Mouse (Mus musculus) C2C12 (cell line): ENCODE results near the gene Plcg2.

ENCODE experiments used
- CTCF ChIP-seq: IDR thresholded peaks from one replicate; pipeline ENCODE4 v1.5.1; 2011; ENCODE audit not compliant: control insufficient read depth, insufficient read depth, insufficient read length
- MAX ChIP-seq: IDR thresholded peaks from one replicate; pipeline ENCODE4 v1.6.1; 2011; ENCODE audit warnings: mild to moderate bottlenecking, control low read depth
- MYOD1 ChIP-seq: IDR thresholded peaks from one replicate; pipeline ENCODE4 v1.6.1; 2011; ENCODE audit warnings: low read depth; ENCODE audit not compliant: control insufficient read depth, insufficient read length
- MYOG ChIP-seq: IDR thresholded peaks from one replicate; pipeline ENCODE4 v1.6.1; 2011; ENCODE audit not compliant: control insufficient read depth, insufficient read length; ENCODE audit errors: extremely low read depth
- USF1 ChIP-seq: IDR thresholded peaks from one replicate; pipeline ENCODE4 v1.6.1; 2011; ENCODE audit warnings: low read depth, mild to moderate bottlenecking, control low read depth, moderate library complexity

DNA sequence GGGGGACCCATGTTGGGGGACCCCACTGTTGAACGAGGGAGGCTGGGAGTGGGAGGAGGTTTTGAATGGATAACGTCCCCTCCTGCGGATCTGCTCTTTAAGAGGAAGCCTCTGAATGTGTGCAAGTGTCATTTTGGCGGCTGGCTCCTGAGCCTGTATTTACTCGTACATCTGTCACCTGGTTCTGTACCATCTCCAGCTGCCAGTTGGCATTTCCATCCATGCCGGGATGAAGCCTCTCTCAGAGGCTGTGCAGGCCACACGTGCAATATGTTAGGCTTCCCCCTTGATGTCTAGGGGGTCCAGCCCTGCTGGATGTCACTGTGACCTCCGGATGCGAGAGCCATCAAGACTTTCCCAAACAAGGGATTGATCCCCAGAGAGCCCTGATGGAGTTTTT, 129.0 kb downstream of the Plcg2 start:
- TF ChIP-seq CTCF (no peak), MYOG (no peak), MYOD1 (no peak), USF1 (no peak), MAX (no peak)
